Mouse (Mus musculus) intestine, embryonic 16.5 days (tissue): ENCODE data around the gene Adam22. TPM values are rescaled to one million over a fixed set of nuclear protein-coding genes. Genes with fewer than 3 reads are reported as not detected.
"Not testable (repeated sequence)": the region's sequence is repeated elsewhere in the genome, so short reads cannot be mapped to it uniquely, and the experiment has no call there.

ENCODE experiments used
- ATAC-seq: fragments of 200-750 bp; cut with Nextera tagmentation; 2 replicates; pipeline ENCODE4 v1.8.0; 2017; ENCODE audit warnings: moderate TSS enrichment, moderate library complexity
- H3K27ac ChIP-seq: fragments of 300-500 bp; sonication (generic); 2 replicates; pipeline ENCODE4 v1.5.1; 2014; ENCODE audit warnings: mild to moderate bottlenecking, low read length
- H3K27me3 ChIP-seq: fragments of 300-500 bp; sonication (generic); replicated peaks from 2 replicates; pipeline ENCODE4 v1.6.1; 2014; ENCODE audit warnings: low read length, control low read depth, mixed read lengths; ENCODE audit not compliant: control insufficient read depth, insufficient read depth
- H3K36me3 ChIP-seq: fragments of 300-500 bp; sonication (generic); 2 replicates; pipeline ENCODE4 v1.6.1; 2014; ENCODE audit warnings: low read length, control low read depth; ENCODE audit not compliant: control insufficient read depth, insufficient read depth
- H3K4me1 ChIP-seq: fragments of 300-500 bp; sonication (generic); 2 replicates; pipeline ENCODE4 v1.6.1; 2014; ENCODE audit warnings: low read length, control low read depth, mixed read lengths; ENCODE audit not compliant: control insufficient read depth, insufficient read depth
- H3K4me2 ChIP-seq: fragments of 300-500 bp; sonication (generic); 2 replicates; pipeline ENCODE4 v1.6.1; 2014; ENCODE audit warnings: low read depth, low read length, control low read depth
- H3K4me3 ChIP-seq: fragments of 300-500 bp; sonication (generic); 2 replicates; pipeline ENCODE4 v1.5.1; 2014; ENCODE audit warnings: mild to moderate bottlenecking, low read length
- H3K9ac ChIP-seq: fragments of 300-500 bp; sonication (generic); 2 replicates; pipeline ENCODE4 v1.6.1; 2014; ENCODE audit warnings: low read depth, low read length
- H3K9me3 ChIP-seq: fragments of 300-500 bp; sonication (generic); 2 replicates; pipeline ENCODE4 v1.6.1; 2016; ENCODE audit warnings: low read length, control low read depth; ENCODE audit not compliant: control insufficient read depth
- WGBS: fragments of 180-500 bp; shearing (Covaris S2); extraction: QIAGEN DNeasy Blood & Tissue Kit; methylation state at CpG from one replicate; pipeline ENCODE4 v1.1.7; 2014; 5-methylcytosine and 5-hydroxymethylcytosine counted together
- polyA plus RNA-seq: library from polyadenylated mRNA; unstranded; fragments of >200 nt; fragmentation: Nextera tagmentation; extraction: Ambion mirVana; gene quantifications from 2 replicates; pipeline ENCODE4 v1.2.1, GENCODE M21; 2015

The Adam22 gene
- polyA plus RNA-seq, 1 experiment from 2014 or later, result 2.8 TPM

DNA sequence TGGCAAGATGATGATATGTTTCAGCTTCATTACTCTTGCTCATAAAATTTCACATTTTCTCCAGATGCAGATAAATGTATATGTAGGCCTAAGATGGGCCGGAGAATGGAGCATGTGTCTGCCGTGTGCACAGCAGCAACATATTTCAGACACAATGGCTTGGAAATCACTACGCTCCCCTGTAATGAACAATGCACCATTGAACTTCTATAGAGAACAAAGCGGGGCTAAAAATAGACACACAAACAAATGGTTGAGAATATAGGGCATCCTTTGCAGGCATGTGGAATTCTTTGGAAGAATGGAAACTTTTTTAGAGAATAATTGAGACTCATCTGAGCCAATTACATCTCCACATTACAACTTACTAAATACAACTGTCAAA is 143.6 kb downstream of the Adam22 start:
- no peaks in the 10 kb centered on the region for H3K36me3 ChIP-seq
- H3K4me2 ChIP-seq, result no peak overlapping the region
- no peaks in the 10 kb centered on the region for H3K27me3 ChIP-seq
- no peaks in the 10 kb centered on the region for H3K9me3 ChIP-seq
- no peaks in the 10 kb centered on the region for H3K4me1 ChIP-seq
- no peak overlapping the region for H3K4me3 ChIP-seq
- 71% methylated on average over 4 of the region's 4 CpGs for WGBS
- no peak for ATAC-seq
- H3K9ac ChIP-seq, result no peak overlapping the region
- no peak overlapping the region for H3K27ac ChIP-seq

DNA sequence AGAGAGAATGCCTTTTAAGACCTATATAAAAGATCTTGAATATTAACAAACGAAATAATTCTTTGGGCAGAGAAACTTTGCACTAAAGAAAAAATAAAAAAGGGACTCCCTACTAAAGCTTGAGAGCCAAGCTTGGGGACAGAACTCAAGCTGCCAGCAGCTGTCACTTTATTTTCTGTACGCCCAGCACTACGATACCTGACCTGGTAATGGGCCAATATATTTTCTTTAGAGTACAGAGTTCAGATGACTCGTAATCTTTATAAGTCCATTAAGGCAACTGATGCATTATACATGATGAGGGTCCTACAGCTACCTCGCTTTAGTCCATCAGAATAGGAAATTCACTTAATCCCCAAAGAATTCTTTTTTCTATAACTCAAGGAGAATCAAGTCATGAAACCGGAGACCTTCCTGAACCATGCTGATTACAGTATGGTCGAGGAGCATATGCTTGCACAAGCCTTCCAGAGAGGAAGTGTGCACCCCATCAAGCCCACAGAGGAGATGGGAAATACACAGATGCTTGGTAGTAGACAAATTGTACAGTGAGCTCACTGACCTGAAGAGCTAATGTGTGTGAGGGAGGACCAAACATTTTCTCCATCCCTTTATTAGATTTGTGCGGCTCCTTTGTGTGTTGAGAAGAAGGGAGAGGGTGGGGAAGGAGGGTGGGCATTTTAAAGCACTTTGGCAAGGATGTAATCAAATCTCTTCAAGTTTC is 144.2 kb downstream of the Adam22 start:
- no peak overlapping the region for H3K27ac ChIP-seq
- no peak overlapping the region for H3K9ac ChIP-seq
- H3K27me3 ChIP-seq, result no peaks in the 10 kb centered on the region
- 78% methylated on average over 8 of the region's 8 CpGs for WGBS
- no peak overlapping the region for H3K4me3 ChIP-seq
- no peaks in the 10 kb centered on the region for H3K9me3 ChIP-seq
- ATAC-seq, result no peak
- no peaks in the 10 kb centered on the region for H3K4me1 ChIP-seq
- no peak overlapping the region for H3K4me2 ChIP-seq
- H3K36me3 ChIP-seq, result no peaks in the 10 kb centered on the region

GRCm38 (mm10) chr5:8221630-8222029 is 146.3 kb downstream of the Adam22 start:
- H3K27me3 ChIP-seq, result no peaks in the 10 kb centered on the region
- H3K27ac ChIP-seq, result no peak overlapping the region
- H3K4me3 ChIP-seq, result no peak overlapping the region
- no peaks in the 10 kb centered on the region for H3K4me1 ChIP-seq
- WGBS, result 71% methylated on average over 5 of the region's 5 CpGs
- no peak for ATAC-seq
- no peaks in the 10 kb centered on the region for H3K9me3 ChIP-seq
- H3K4me2 ChIP-seq, result no peak overlapping the region
- no peak overlapping the region for H3K9ac ChIP-seq
- no peaks in the 10 kb centered on the region for H3K36me3 ChIP-seq

GRCm38 (mm10) chr5:8215841-8216240 is 152.1 kb downstream of the Adam22 start:
- ATAC-seq, result no peak
- no peak overlapping the region for H3K4me3 ChIP-seq
- H3K36me3 ChIP-seq, result no peaks in the 10 kb centered on the region
- no peaks in the 10 kb centered on the region for H3K27me3 ChIP-seq
- WGBS, result 74% methylated on average over 1 of the region's 1 CpGs
- H3K4me2 ChIP-seq, result no peak overlapping the region
- H3K9me3 ChIP-seq, result no peaks in the 10 kb centered on the region
- no peak overlapping the region for H3K9ac ChIP-seq
- H3K4me1 ChIP-seq, result no peaks in the 10 kb centered on the region
- H3K27ac ChIP-seq, result no peak overlapping the region

- not testable (repeated sequence) for H3K4me1 ChIP-seq, H3K27ac ChIP-seq, ATAC-seq, H3K9ac ChIP-seq, H3K36me3 ChIP-seq, H3K4me3 ChIP-seq, H3K9me3 ChIP-seq, H3K27me3 ChIP-seq, H3K4me2 ChIP-seq
- WGBS, result 90% methylated on average over 1 of the region's 1 CpGs
Observed at GRCm38 (mm10) chr5:8184992-8185391, 183.0 kb downstream of the Adam22 start.

GRCm38 (mm10) chr5:8180646-8181045 is 187.3 kb downstream of the Adam22 start:
- no peaks in the 10 kb centered on the region for H3K9me3 ChIP-seq
- no peak overlapping the region for H3K4me3 ChIP-seq
- WGBS, result 80% methylated on average over 1 of the region's 1 CpGs
- no peaks in the 10 kb centered on the region for H3K36me3 ChIP-seq
- H3K4me2 ChIP-seq, result no peak overlapping the region
- H3K9ac ChIP-seq, result no peak overlapping the region
- no peak overlapping the region for H3K27ac ChIP-seq
- H3K4me1 ChIP-seq, result no peaks in the 10 kb centered on the region
- ATAC-seq, result no peak
- H3K27me3 ChIP-seq, result no peaks in the 10 kb centered on the region

GRCm38 (mm10) chr5:8178111-8178510 is 189.8 kb downstream of the Adam22 start:
- Histone ChIP-seq H3K4me1 (no peaks in the 10 kb centered on the region), H3K9ac (no peak overlapping the region), H3K4me3 (no peak overlapping the region), H3K4me2 (no peak overlapping the region), H3K27me3 (no peaks in the 10 kb centered on the region), H3K9me3 (no peaks in the 10 kb centered on the region), H3K36me3 (no peaks in the 10 kb centered on the region), H3K27ac (no peak overlapping the region)
- 90% methylated on average over 17 of the region's 17 CpGs for WGBS
- ATAC-seq, result no peak

GRCm38 (mm10) chr5:8164773-8165172 is 203.2 kb downstream of the Adam22 start:
- H3K27me3 ChIP-seq, result no peaks in the 10 kb centered on the region
- H3K4me2 ChIP-seq, result no peak overlapping the region
- no peaks in the 10 kb centered on the region for H3K36me3 ChIP-seq
- H3K4me1 ChIP-seq, result no peaks in the 10 kb centered on the region
- no peak overlapping the region for H3K4me3 ChIP-seq
- H3K27ac ChIP-seq, result no peak overlapping the region
- no peaks in the 10 kb centered on the region for H3K9me3 ChIP-seq
- 52% methylated on average over 4 of the region's 4 CpGs for WGBS
- H3K9ac ChIP-seq, result no peak overlapping the region
- no peak for ATAC-seq

- no peak overlapping the region for H3K4me2 ChIP-seq
- no peaks in the 10 kb centered on the region for H3K9me3 ChIP-seq
- WGBS, result 86% methylated on average over 1 of the region's 1 CpGs
- no peaks in the 10 kb centered on the region for H3K36me3 ChIP-seq
- H3K27me3 ChIP-seq, result no peaks in the 10 kb centered on the region
- H3K4me3 ChIP-seq, result no peak overlapping the region
- no peaks in the 10 kb centered on the region for H3K4me1 ChIP-seq
- H3K27ac ChIP-seq, result no peak overlapping the region
- H3K9ac ChIP-seq, result no peak overlapping the region
- ATAC-seq, result no peak
Observed at GRCm38 (mm10) chr5:8151645-8152044, 216.3 kb downstream of the Adam22 start.

- no peak overlapping the region for H3K4me3 ChIP-seq
- H3K9me3 ChIP-seq, result no peaks in the 10 kb centered on the region
- H3K27ac ChIP-seq, result no peak overlapping the region
- no peaks in the 10 kb centered on the region for H3K27me3 ChIP-seq
- ATAC-seq, result no peak
- no peaks in the 10 kb centered on the region for H3K36me3 ChIP-seq
- no peaks in the 10 kb centered on the region for H3K4me1 ChIP-seq
- 91% methylated on average over 2 of the region's 2 CpGs for WGBS
- no peak overlapping the region for H3K4me2 ChIP-seq
- no peak overlapping the region for H3K9ac ChIP-seq
Observed at GRCm38 (mm10) chr5:8146146-8146545, 221.8 kb downstream of the Adam22 start.
